Mouse (Mus musculus) cerebellum, adult 11-12 months (tissue): ENCODE results near the gene Krt83.

Experiments
- DNase-seq: peaks from one replicate; pipeline ENCODE4 v3.0.0; 2022

The Krt83 gene

GRCm38 (mm10) chr15:101472952-101473528 is 18.3 kb downstream of the Krt83 start, which contains the start of gene Krt86:
TSS of gene Krt86 (plus strand) at chr15:101473478.
- DNase-seq = no peak

- DNase-seq = no peak
Observed at GRCm38 (mm10) chr15:101469093-101469492, 22.2 kb downstream of the Krt83 start.

- no peak for DNase-seq
Observed at GRCm38 (mm10) chr15:101463651-101464050, 27.7 kb downstream of the Krt83 start, which contains the start of gene Krt81. TSS of gene Krt81 (minus strand) at chr15:101463751.

GRCm38 (mm10) chr15:101459283-101459682 is 32.0 kb downstream of the Krt83 start:
- no peak for DNase-seq

- DNase-seq = no peak
Observed at GRCm38 (mm10) chr15:101458361-101458930, 32.9 kb downstream of the Krt83 start.

- no peak for DNase-seq
Observed at GRCm38 (mm10) chr15:101455891-101456290, 35.4 kb downstream of the Krt83 start.

- DNase-seq = no peak
Observed at GRCm38 (mm10) chr15:101455292-101455691, 36.0 kb downstream of the Krt83 start.

GRCm38 (mm10) chr15:101454774-101455173 is 36.5 kb downstream of the Krt83 start:
- DNase-seq = no peak

GRCm38 (mm10) chr15:101453093-101453736 is 38.1 kb downstream of the Krt83 start:
- peak; percentile 65 for DNase-seq

- no peak for DNase-seq
Observed at GRCm38 (mm10) chr15:101447444-101447843, 43.9 kb downstream of the Krt83 start, which contains the start of gene Krt88. TSS of gene Krt88 (plus strand) at chr15:101447744.

- no peak for DNase-seq
Observed at GRCm38 (mm10) chr15:101446572-101446971, 44.7 kb downstream of the Krt83 start.

GRCm38 (mm10) chr15:101440837-101441236 is 50.5 kb downstream of the Krt83 start:
- DNase-seq = no peak

GRCm38 (mm10) chr15:101438555-101438954 is 52.8 kb downstream of the Krt83 start, which contains the start of gene Krt87:
TSS of gene Krt87 (minus strand) at chr15:101438804.
- no peak for DNase-seq

GRCm38 (mm10) chr15:101436611-101437010 is 54.7 kb downstream of the Krt83 start:
- DNase-seq = no peak
